ENCODE assay signal across 8 mouse cellular contexts in genomic region chr3:84257989-84258517, GRCm38 (mm10). TPM values are rescaled to one million over a fixed set of nuclear protein-coding genes. Genes with fewer than 3 reads are reported as not detected.
DNase-seq lines count a peak whose midpoint lies in the region; ATAC-seq and TF ChIP-seq lines count a peak whose summit lies in the region.

No protein-coding gene starts in this region.

- 57% methylated on average over 10 of the region's 10 CpGs for WGBS in cerebellum, adult 2 months
- WGBS in intestine, embryonic 15.5 days: 33% methylated on average over 10 of the region's 10 CpGs
- 31% methylated on average over 10 of the region's 10 CpGs for WGBS in midbrain, embryonic 12.5 days

- H3K4me2 ChIP-seq in intestine, embryonic 15.5 days (replicated peaks): peak overlapping the region; percentile 100
- peak overlapping the region; percentile 95 for H3K4me2 ChIP-seq in midbrain, embryonic 12.5 days (replicated peaks)

- DNase-seq in cerebellum, adult 2 months: no peak
- DNase-seq in cerebellum, postnatal 25 days: no peak
- no peak for DNase-seq in right cerebral cortex, postnatal 10 days (ENCODE audit: low spot score in 2 of 2)
- DNase-seq in spleen, adult 18-20 months: no peak
- no peak for DNase-seq in layer of hippocampus, postnatal 14 days (ENCODE audit: low spot score in 2 of 2)

- H3K9me3 ChIP-seq in intestine, embryonic 15.5 days: no peaks in the 10 kb centered on the region
- H3K9me3 ChIP-seq in midbrain, embryonic 12.5 days: no peaks in the 10 kb centered on the region

- H3K9ac ChIP-seq in intestine, embryonic 15.5 days: no peak overlapping the region
- peak overlapping the region; percentile 93; the same call in 1 of the 2 replicates for H3K9ac ChIP-seq in midbrain, embryonic 12.5 days (replicated peaks)

- H3K36me3 ChIP-seq in intestine, embryonic 15.5 days: no peaks in the 10 kb centered on the region; the same call in 1 of the 2 replicates
- H3K36me3 ChIP-seq in midbrain, embryonic 12.5 days: no peaks in the 10 kb centered on the region; the same call in 1 of the 2 replicates

- no peak for TF ChIP-seq CTCF in cerebellum, adult 2 months (IDR thresholded peaks at IDR 0.05; ENCODE audit: borderline replicate concordance, insufficient read depth, low read depth, low read length)
- no peak for TF ChIP-seq CTCF in cortical plate, adult 2 months (IDR thresholded peaks at IDR 0.05; ENCODE audit: extremely low read depth, insufficient read depth, low read length)

- no peak overlapping the region for H3K27ac ChIP-seq in cerebellum, adult 2 months (ENCODE audit: insufficient read depth, low read length)
- no peak overlapping the region for H3K27ac ChIP-seq in cortical plate, adult 2 months (ENCODE audit: insufficient read depth, low read length)
- H3K27ac ChIP-seq in intestine, embryonic 15.5 days: peak overlapping the region; percentile 79; the same call in 1 of the 2 replicates
- H3K27ac ChIP-seq in midbrain, embryonic 12.5 days (replicated peaks): no peak overlapping the region

- peak overlapping the region; percentile 95 for H3K4me3 ChIP-seq in cerebellum, adult 2 months (replicated peaks; ENCODE audit: insufficient read depth, low read depth, low read length)
- H3K4me3 ChIP-seq in cortical plate, adult 2 months (ENCODE audit: insufficient read depth, low read length): peak overlapping the region; percentile 96
- no peak overlapping the region for H3K4me3 ChIP-seq in intestine, embryonic 15.5 days (replicated peaks)
- peak overlapping the region; percentile 74 for H3K4me3 ChIP-seq in midbrain, embryonic 12.5 days

- no peaks in the 10 kb centered on the region for H3K27me3 ChIP-seq in cerebellum, adult 2 months (ENCODE audit: control insufficient read depth, insufficient read depth, low read length)
- no peaks in the 10 kb centered on the region for H3K27me3 ChIP-seq in intestine, embryonic 15.5 days (replicated peaks)
- H3K27me3 ChIP-seq in midbrain, embryonic 12.5 days: peaks cover 4% of the 10 kb centered on the region; the same call in 1 of the 2 replicates

- no peak for TF ChIP-seq POLR2A in cerebellum, adult 2 months (IDR thresholded peaks at IDR 0.05; ENCODE audit: borderline replicate concordance, insufficient read depth, low read length)
- no peak for TF ChIP-seq POLR2A in cortical plate, adult 2 months (IDR thresholded peaks at IDR 0.05; ENCODE audit: extremely low read depth, insufficient read depth, low read length)

- ATAC-seq in intestine, embryonic 15.5 days: peak; percentile 80
- no peak for ATAC-seq in midbrain, embryonic 12.5 days (ENCODE audit: low FRiP score, low read depth)

- no peaks in the 10 kb centered on the region for H3K4me1 ChIP-seq in cerebellum, adult 2 months (ENCODE audit: control insufficient read depth, insufficient read depth, low read length)
- peaks cover 8% of the 10 kb centered on the region for H3K4me1 ChIP-seq in cortical plate, adult 2 months (ENCODE audit: control insufficient read depth, insufficient read depth, low read length)
- H3K4me1 ChIP-seq in intestine, embryonic 15.5 days (replicated peaks): peaks cover 31% of the 10 kb centered on the region
- peaks cover 66% of the 10 kb centered on the region for H3K4me1 ChIP-seq in midbrain, embryonic 12.5 days

RNA-seq across cellular contexts. Expression of gene Trim2, which starts 48.6 kb away (rescaled TPM):
- polyA plus RNA-seq in cerebellum, adult 2 months (2012; rRNA removed): 120 and 129 TPM in 2 replicates
- polyA plus RNA-seq in cortical plate, adult 2 months (2012; rRNA removed): 87.4 and 101 TPM in 2 replicates
- 50.1 and 57.2 TPM in 2 replicates for polyA plus RNA-seq in intestine, embryonic 15.5 days (2015; fragmentation: Nextera tagmentation; extraction: Ambion mirVana)
- polyA plus RNA-seq in midbrain, embryonic 12.5 days (2016; fragmentation: Nextera tagmentation; extraction: Ambion mirVana): 176 and 184 TPM in 2 replicates
- 100 to 1,000 TPM; 329 to 334 TPM for total RNA-seq in layer of hippocampus, postnatal 14 days (2021)
